Mouse (Mus musculus) CH12.LX (cell line): ENCODE measurements around the gene Ms4a18. TPM values are rescaled to one million over a fixed set of nuclear protein-coding genes. Genes with fewer than 3 reads are reported as not detected.

Experiments used
- DNase-seq: peaks from one replicate; pipeline ENCODE4 v3.0.0-alpha.2; 2013; ENCODE audit errors: extremely low read depth
- H3K27ac ChIP-seq: 2 replicates; pipeline ENCODE4 v1.5.1; 2012; ENCODE audit warnings: low read depth, mild to moderate bottlenecking, control low read depth, moderate library complexity; ENCODE audit not compliant: insufficient read depth
- H3K27me3 ChIP-seq: replicated peaks from 2 replicates; pipeline ENCODE3; 2012; ENCODE audit warnings: inconsistent platforms
- H3K36me3 ChIP-seq, 2 experiments: replicated peaks in 1 of 2; 2 replicates each; pipeline versions ENCODE3 to v1.6.1; 2012; ENCODE audit warnings: inconsistent platforms in 1 of 2, low read length in 1 of 2, mild to moderate bottlenecking in 1 of 2, mixed read lengths in 1 of 2, moderate library complexity in 1 of 2; ENCODE audit not compliant: control insufficient read depth in 1 of 2, insufficient read depth in 1 of 2
- H3K4me1 ChIP-seq, 2 experiments: 2 replicates each; pipeline ENCODE4 v1.6.1; 2012; ENCODE audit warnings: inconsistent platforms in 1 of 2, moderate library complexity in 1 of 2; ENCODE audit not compliant: insufficient read depth in 2 of 2, control insufficient read depth in 1 of 2
- H3K4me2 ChIP-seq: 2 replicates; pipeline ENCODE4 v1.6.1; 2012; ENCODE audit warnings: low read depth, mild to moderate bottlenecking, control low read depth; ENCODE audit not compliant: poor library complexity, insufficient read depth, severe bottlenecking
- H3K4me3 ChIP-seq, 3 experiments: fragments of 150-350 bp in 1 of 3; sonication (generic) in 1 of 3; replicated peaks in 1 of 3; 2 replicates each; pipeline versions ENCODE3 to v1.5.1; 2011 to 2012; ENCODE audit warnings: low read depth in 2 of 3, low read length in 2 of 3, mild to moderate bottlenecking in 2 of 3, moderate library complexity in 2 of 3, control low read depth in 1 of 3, improper control_type of control experiment in 1 of 3, inconsistent platforms in 1 of 3, mixed read lengths in 1 of 3; ENCODE audit not compliant: poor library complexity in 1 of 3
- H3K79me2 ChIP-seq: replicated peaks from 2 replicates; pipeline ENCODE4 v1.6.1; 2012; ENCODE audit warnings: mild to moderate bottlenecking, moderate library complexity; ENCODE audit not compliant: control insufficient read depth, poor library complexity, insufficient read depth, severe bottlenecking; ENCODE audit errors: extremely low read depth
- H3K9ac ChIP-seq: 2 replicates; pipeline ENCODE4 v1.6.1; 2012; ENCODE audit warnings: low read depth, mild to moderate bottlenecking, control low read depth, moderate library complexity; ENCODE audit not compliant: insufficient read depth
- H3K9me3 ChIP-seq: replicated peaks from 2 replicates; pipeline ENCODE3; 2012; ENCODE audit warnings: low read length, inconsistent platforms, mixed read lengths
- CTCF ChIP-seq, 2 experiments: IDR thresholded peaks in 1 of 2; conservative IDR thresholded peaks in 1 of 2; 2 replicates each; pipeline ENCODE4 v1.5.1; 2011 to 2012; ENCODE audit warnings: low read depth in 2 of 2, low read length in 2 of 2, improper control_type of control experiment in 1 of 2, inconsistent platforms in 1 of 2, mild to moderate bottlenecking in 1 of 2, moderate library complexity in 1 of 2
- E2F4 ChIP-seq: IDR thresholded peaks from 2 replicates; pipeline ENCODE4 v1.6.1; 2011; ENCODE audit warnings: low read depth, low read length, improper control_type of control experiment; ENCODE audit not compliant: insufficient replicate concordance
- EP300 ChIP-seq: IDR thresholded peaks from 2 replicates; pipeline ENCODE4 v1.6.1; 2011; ENCODE audit warnings: low read length, improper control_type of control experiment
- ETS1 ChIP-seq: conservative IDR thresholded peaks from 2 replicates; pipeline ENCODE4 v1.6.1; 2012; ENCODE audit warnings: low read depth, mild to moderate bottlenecking, inconsistent platforms, low read length, improper control_type of control experiment, moderate library complexity
- HCFC1 ChIP-seq: IDR thresholded peaks from 2 replicates; pipeline ENCODE4 v1.6.1; 2012; ENCODE audit warnings: low read depth, mild to moderate bottlenecking, inconsistent platforms, low read length, improper control_type of control experiment
- IRF4 ChIP-seq: IDR thresholded peaks from 2 replicates; pipeline ENCODE4 v1.6.1; 2014; ENCODE audit warnings: low read depth, mild to moderate bottlenecking, inconsistent platforms, low read length, improper control_type of control experiment
- KAT2A ChIP-seq: IDR thresholded peaks from 2 replicates; pipeline ENCODE4 v1.6.1; 2012; ENCODE audit warnings: low read length, improper control_type of control experiment, inconsistent platforms; ENCODE audit not compliant: insufficient replicate concordance
- MYC ChIP-seq: IDR thresholded peaks from 2 replicates; pipeline ENCODE4 v1.6.1; 2011; ENCODE audit warnings: low read depth, mild to moderate bottlenecking, improper control_type of control experiment, low read length
- NELFE ChIP-seq: IDR thresholded peaks from 2 replicates; pipeline ENCODE4 v1.6.1; 2011; ENCODE audit warnings: low read depth, low read length, improper control_type of control experiment
- NRF1 ChIP-seq: IDR thresholded peaks from 2 replicates; pipeline ENCODE4 v1.6.1; 2014; ENCODE audit warnings: low read depth, mild to moderate bottlenecking, inconsistent platforms, low read length, improper control_type of control experiment, moderate library complexity
- POLR2A ChIP-seq: IDR thresholded peaks from 2 replicates; pipeline ENCODE4 v1.6.1; 2011; ENCODE audit warnings: low read depth, mild to moderate bottlenecking, improper control_type of control experiment, low read length
- RAD21 ChIP-seq: IDR thresholded peaks from 2 replicates; pipeline ENCODE4 v1.6.1; 2011; ENCODE audit warnings: low read depth, mild to moderate bottlenecking, low read length, improper control_type of control experiment, moderate library complexity
- SIN3A ChIP-seq: IDR thresholded peaks from 2 replicates; pipeline ENCODE4 v1.6.1; 2012; ENCODE audit warnings: low read length, improper control_type of control experiment, inconsistent platforms
- SMC3 ChIP-seq: IDR thresholded peaks from 2 replicates; pipeline ENCODE4 v1.6.1; 2011; ENCODE audit warnings: low read depth, low read length, improper control_type of control experiment
- ZC3H11A ChIP-seq: IDR thresholded peaks from 2 replicates; pipeline ENCODE4 v1.6.1; 2012; ENCODE audit warnings: low read depth, mild to moderate bottlenecking, inconsistent platforms, low read length, improper control_type of control experiment
- ZMIZ1 ChIP-seq: IDR thresholded peaks from 2 replicates; pipeline ENCODE4 v1.6.1; 2012; ENCODE audit warnings: low read depth, mild to moderate bottlenecking, inconsistent platforms, low read length, improper control_type of control experiment
- ZNF384 ChIP-seq: IDR thresholded peaks from 2 replicates; pipeline ENCODE4 v1.6.1; 2012; ENCODE audit warnings: low read depth, low read length, improper control_type of control experiment, inconsistent platforms
- dilution Hi-C: fragments of 300-500 bp; cut with MboI; formaldehyde crosslinking; loops from 2 replicates; pipeline ENCODE4 v1.14.3; 2020; ENCODE audit warnings: low sequenced_read_pairs; ENCODE audit not compliant: extremely low pct_unique_long_range_greater_than_20kb, extremely low pct_ligation_motif_present
- in situ Hi-C: fragments of 300-500 bp; cut with MboI; formaldehyde crosslinking; loops from 3 replicates; pipeline ENCODE4 v1.14.3; 2019; ENCODE audit warnings: low sequenced_read_pairs, low pct_ligation_motif_present, low pct_unique_long_range_greater_than_20kb, mixed read lengths
- polyA plus RNA-seq: library from polyadenylated mRNA; unstranded; fragments of >175 nt; gene quantifications from 2 replicates; pipeline ENCODE4 v1.2.1, GENCODE M21; 2012; ENCODE audit warnings: low read depth; ENCODE audit not compliant: insufficient read length
- total RNA-seq, 2 experiments: library from RNA; depleted of rRNA; stranded (reverse); fragments of 300-350 nt in 1 of 2; fragments of >200 nt in 1 of 2; gene quantifications; 2 replicates each; pipeline ENCODE4 v1.2.3; 2012 to 2014

Gene Ms4a18
- total and polyA plus RNA-seq, 3 experiments, result not detected

GRCm38 (mm10) chr19:10959978-10960346, 57.9 kb downstream of the Ms4a18 start:
- H3K4me2 ChIP-seq, result no peak overlapping the region
- no peak for DNase-seq
- H3K36me3 ChIP-seq, result no peaks in the 10 kb centered on the region
- no peak overlapping the region for H3K27ac ChIP-seq
- dilution Hi-C loops, result no loop called here
- H3K79me2 ChIP-seq, result no peaks in the 10 kb centered on the region
- H3K4me1 ChIP-seq, result 0 out of 4 replicates have a peak, but pooled peaks cover 0 to 2% of the 10 kb centered on the region in 2 experiments
- H3K9me3 ChIP-seq, result no peaks in the 10 kb centered on the region
- H3K4me3 ChIP-seq, result no peak overlapping the region
- in situ Hi-C loops, result loop anchor here (5.0 to 10.0 kb wide), 2 partner anchors 48 to 285 kb away; partner anchors contain the start of gene Pga5
- no peak overlapping the region for H3K9ac ChIP-seq
- TF ChIP-seq IRF4 (no peak), NRF1 (no peak), ETS1 (no peak), POLR2A (no peak), NELFE (no peak), MYC (no peak), ZMIZ1 (no peak), KAT2A (no peak)
- peaks cover 63% of the 10 kb centered on the region for H3K27me3 ChIP-seq

GRCm38 (mm10) chr19:10959085-10959977, 58.5 kb downstream of the Ms4a18 start:
- TF ChIP-seq RAD21 (peak; percentile 97), ZC3H11A (peak; percentile 73), MYC (no peak), SMC3 (peak; percentile 92), HCFC1 (no peak), EP300 (no peak), ETS1 (no peak), ZNF384 (no peak), CTCF (conservative IDR thresholded peaks at IDR 0.05 in 1 of 2, IDR thresholded peaks at IDR 0.05 in 1 of 2; ENCODE audit: low read depth in 2 of 2, low read length in 2 of 2) (peak; percentile 54 to 95; a peak in 3 of 4 replicates), E2F4 (no peak), SIN3A (0 out of 2 replicates have a peak, but pooled peaks have one; percentile 34), IRF4 (0 out of 2 replicates have a peak, but pooled peaks have one; percentile 20)
- H3K27ac ChIP-seq, result no peak overlapping the region
- no peak overlapping the region for H3K4me2 ChIP-seq
- H3K4me3 ChIP-seq, result no peak overlapping the region
- 0 out of 4 replicates have a peak, but pooled peaks cover 0 to 2% of the 10 kb centered on the region in 2 experiments for H3K4me1 ChIP-seq
- H3K27me3 ChIP-seq, result peaks cover 57% of the 10 kb centered on the region
- H3K9ac ChIP-seq, result no peak overlapping the region
- no peaks in the 10 kb centered on the region for H3K9me3 ChIP-seq
- dilution Hi-C loops (no loop called here), in situ Hi-C loops (no loop called here)
- no peaks in the 10 kb centered on the region for H3K79me2 ChIP-seq
- DNase-seq, result peak; percentile 80
- H3K36me3 ChIP-seq, result no peaks in the 10 kb centered on the region
